Mouse (Mus musculus): ENCODE results near the gene Dtx3.
A peak's percentile ranks its signal among the peaks of the same experiment; 100 is the strongest.

Gene Dtx3

DNA sequence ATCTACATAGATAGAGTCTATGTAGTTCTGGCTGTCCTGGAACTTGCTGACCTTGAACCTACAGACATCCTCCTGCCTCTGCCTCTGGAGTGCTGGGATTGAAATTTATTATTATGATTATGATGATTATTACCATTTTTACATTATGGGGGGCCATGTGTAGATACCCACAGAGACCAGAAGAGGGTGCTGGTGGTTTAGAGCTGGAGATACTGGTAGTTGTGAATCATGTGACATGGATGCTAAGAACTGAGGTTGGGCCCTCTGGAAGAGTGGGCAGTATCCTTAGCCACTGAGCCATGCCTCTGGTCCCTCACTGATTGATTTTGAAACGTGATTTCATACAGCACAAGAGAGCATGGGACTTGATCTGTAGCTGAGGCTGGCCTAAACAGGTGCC lies 9.1 kb downstream of the Dtx3 start:
- no peak for DNase-seq (ENCODE audit: low spot score in 2 of 2)

DNA sequence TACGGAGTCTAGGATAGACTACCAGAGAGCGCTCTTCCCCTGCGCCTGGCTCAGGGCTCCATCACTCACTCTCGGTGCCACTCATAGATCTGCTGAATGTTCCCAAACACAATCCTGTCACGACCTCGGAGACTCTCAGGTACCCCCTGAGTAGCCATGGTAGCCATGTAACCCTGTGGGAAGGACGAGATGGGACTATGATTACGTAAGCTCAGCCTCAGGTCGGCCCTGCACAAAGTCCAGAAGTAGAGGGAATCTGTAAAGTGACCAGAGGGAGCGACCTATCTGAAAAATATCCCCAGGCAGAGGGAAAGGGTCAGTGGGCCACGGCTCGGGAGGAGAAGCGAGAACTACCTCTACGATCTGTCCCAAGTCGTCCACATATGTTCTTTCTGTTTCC lies 10.0 kb downstream of the Dtx3 start:
- DNase-seq (ENCODE audit: low spot score in 2 of 2), result no peak

DNA sequence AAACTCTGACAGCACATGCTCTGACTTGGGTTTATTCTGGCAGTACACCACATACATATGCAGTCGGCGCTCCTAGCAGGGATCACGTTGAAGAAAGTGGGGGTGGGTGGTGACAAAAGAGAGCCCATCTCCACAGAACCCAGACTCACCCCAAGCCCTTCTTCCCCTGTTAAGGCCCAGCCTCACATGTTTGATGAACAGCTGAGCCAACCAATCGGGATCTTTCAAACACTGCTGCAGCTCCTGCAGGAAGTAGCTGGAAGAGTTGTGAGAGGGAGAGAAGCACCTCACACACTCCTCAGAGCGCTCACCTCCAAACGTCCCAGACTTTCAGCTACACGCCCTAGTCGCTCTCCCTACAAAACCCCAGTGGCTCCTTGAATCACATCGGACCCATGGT lies 10.4 kb downstream of the Dtx3 start:
- no peak for DNase-seq (ENCODE audit: low spot score in 2 of 2)

DNA sequence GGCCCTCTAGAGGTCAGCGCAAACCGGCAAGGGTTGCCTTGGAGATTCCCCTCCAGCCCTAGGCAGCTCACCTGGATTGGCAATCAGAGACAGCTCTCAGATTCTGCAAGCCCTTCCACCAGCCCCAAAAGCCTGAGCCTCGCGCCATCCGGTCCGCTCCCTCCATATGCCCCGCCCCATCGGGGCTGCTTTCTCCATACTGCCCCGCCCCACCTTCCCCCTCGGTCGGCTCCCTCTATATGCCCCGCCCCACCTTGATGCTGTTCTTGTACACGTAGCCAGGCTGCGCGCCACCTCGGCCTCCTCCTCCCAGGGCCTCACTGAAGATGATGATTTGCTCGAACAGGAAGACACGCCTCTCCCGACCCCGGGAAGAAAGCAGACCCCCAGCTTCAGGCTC lies 11.8 kb downstream of the Dtx3 start:
- DNase-seq (ENCODE audit: low spot score in 2 of 2), result no peak

DNA sequence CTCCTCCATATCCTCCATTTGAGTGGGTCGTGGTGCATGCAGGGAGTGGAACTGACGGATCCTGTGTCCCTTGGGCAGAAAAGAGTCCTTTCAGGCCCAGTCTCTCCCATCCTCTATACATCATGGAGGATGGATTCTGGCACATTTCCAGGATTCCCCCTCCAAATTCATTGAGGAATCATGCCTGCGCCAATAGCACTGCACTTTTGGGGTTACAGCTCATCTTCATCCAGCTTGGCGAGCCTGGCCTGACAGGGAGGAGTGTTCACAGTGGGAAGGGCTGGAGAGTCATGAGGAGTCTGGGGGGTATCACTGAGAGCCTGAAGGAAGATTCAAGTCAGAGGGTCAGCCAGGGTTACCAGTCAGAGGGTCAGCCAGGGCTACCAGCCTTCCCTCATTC lies 12.9 kb downstream of the Dtx3 start:
- DNase-seq (ENCODE audit: low spot score in 2 of 2), result no peak

DNA sequence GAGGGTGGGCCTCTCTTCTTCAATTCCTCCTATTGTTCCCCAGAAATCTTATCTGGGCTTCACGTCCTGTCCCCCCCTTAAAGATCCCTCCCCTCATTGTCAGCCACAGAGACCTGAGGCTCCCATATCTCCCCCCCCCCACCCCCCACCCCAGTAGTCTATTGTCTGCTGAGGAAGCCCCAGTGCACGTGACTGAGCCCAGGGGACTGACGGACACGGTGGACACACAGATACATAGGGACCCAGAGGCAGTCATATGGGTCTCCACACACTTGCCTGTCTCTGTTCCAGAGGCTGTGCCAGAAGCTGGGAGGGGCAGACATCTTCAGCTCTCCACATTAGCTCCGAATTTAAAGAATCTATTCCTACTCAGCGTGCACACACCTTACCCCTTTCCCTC lies 14.0 kb downstream of the Dtx3 start:
- DNase-seq (ENCODE audit: low spot score in 2 of 2), result no peak

DNA sequence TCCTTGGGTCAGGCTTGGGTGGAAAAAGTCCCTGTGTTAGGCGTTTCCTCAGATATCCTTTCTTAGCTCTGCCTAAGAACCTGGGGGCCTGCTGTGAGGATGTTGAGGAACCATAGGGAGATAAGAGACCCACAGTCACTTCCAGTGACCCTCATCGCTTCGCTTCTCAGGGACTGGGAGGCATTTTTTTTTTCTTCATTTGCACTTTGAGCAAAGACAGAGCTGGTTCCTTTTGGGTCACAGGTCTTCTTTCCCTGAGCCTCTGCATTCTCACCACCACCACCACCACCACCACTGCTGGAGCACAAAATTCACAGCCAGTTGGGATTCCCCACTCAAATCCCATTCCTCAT lies 14.9 kb downstream of the Dtx3 start:
- DNase-seq (ENCODE audit: low spot score in 2 of 2), result no peak

DNA sequence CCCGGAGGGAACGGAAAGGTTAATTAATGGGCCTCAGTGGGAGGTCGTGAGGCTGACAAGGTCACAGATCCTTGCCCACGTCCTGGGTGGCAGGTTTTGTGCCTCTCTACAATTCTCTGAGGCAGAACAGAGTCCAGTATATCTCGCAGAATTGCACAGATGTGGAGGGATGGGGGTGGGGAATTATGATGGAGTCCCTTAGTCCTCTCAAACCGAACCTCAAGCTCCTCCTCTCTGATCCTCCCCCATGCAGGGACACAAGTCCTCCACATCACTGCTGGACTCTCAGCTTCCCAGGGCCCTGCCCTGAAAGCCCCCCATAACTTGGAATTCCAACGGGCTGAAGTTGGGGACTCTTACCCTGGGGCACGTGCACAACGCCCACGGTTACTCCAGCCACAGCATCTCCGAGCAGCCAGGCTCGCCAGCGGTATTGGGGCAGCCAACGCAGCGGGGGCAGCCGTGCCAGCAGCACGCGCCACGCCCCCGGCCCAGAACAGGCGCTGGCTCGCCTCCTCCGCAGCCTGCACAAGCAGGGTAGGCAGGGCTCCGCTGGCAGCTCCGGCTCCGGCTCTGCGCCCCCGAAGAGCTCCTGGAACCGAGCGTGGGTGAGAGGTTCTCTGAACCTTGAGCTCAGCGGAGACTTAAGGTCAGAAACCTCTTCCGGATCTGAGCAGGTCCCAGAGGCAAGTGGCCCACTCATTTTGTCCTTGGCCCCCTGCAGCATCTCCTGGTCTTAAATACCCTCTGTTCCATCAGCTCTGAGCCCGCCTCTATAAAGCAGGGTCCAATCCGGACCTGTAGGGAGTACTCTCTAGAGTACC lies 15.4 kb downstream of the Dtx3 start, which contains the start of gene Slc26a10:
TSS of gene Slc26a10 (minus strand) at position 775 of the 824 bp plus-strand sequence.
- no peak for DNase-seq (ENCODE audit: low spot score in 2 of 2)

DNA sequence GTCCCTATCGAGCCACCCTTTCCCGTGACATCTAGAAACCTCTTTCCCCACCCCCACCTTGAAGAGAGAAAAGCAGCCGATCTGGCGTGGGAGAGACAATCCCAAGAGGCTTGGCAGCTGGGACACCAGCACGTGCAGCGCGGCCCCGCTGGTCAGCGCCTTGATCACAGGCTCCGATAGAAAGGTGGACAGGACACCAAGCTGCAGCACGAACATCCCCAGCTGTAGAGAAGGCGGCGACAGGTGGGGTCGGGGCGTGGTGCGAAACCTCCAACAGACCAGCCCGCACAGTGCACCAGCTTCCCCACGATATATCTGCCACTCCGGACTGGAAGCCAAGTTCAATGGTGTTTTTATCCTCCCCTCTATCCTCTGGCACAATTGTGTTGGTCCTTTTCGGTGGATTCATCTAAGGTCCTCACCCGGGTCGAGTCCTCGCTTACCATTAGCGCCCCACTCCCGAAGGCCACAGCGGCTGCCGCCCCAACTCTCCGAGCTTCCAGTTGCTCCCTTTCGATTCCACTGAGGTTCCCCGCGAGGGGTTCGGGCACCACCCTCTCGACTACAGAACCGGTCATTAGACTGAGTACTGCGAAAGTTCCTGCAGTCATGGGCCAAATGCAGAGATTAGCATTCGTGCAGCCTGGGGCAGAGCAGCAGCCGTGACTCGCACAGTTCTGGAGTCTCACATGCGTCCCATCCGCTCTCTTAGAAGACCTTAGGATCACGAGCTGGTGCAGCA lies 17.1 kb downstream of the Dtx3 start:
- DNase-seq (ENCODE audit: low spot score in 2 of 2), result no peak

DNA sequence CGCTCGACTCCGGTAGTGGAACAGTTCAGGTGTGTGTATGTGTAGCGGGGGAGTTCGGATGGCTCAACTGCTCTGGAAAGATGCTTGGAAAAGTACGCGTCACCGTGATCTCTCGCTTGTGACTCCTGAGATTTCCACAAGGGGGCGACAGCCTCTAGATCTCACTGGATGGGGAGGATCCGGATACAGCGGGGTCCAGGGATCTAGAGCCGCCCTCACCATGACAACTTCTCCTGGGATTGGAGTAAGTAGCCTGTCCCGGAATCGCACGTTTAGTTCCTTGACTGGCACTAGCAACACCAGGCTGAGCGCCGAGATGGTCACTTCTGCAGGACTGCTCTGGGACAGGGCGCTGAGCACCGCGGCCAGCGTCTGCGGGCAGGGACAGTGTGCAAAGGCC lies 17.8 kb downstream of the Dtx3 start:
- peak in 1 of 2 experiments; percentile 50 for DNase-seq (ENCODE audit: low spot score in 2 of 2)

DNA sequence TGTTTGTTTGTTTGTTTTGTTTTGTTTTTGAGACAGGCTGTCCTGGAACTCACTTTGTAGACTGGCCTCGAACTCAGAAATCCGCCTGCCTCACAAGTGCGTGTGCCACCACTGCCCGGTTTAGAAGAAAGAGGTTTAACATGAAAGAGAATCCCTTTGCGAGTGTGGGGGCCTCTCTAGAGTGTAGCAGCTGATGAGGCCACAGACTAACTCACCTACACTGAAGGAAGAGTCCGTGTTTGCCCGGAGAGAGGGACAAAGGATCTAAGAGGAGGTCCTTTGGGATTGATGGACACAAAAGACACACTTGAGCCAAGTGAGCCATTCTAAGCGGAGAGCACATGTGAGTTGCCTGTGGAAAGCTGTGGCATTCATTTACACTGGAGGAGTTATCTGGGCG lies 18.3 kb downstream of the Dtx3 start:
- no peak for DNase-seq (ENCODE audit: low spot score in 2 of 2)

DNA sequence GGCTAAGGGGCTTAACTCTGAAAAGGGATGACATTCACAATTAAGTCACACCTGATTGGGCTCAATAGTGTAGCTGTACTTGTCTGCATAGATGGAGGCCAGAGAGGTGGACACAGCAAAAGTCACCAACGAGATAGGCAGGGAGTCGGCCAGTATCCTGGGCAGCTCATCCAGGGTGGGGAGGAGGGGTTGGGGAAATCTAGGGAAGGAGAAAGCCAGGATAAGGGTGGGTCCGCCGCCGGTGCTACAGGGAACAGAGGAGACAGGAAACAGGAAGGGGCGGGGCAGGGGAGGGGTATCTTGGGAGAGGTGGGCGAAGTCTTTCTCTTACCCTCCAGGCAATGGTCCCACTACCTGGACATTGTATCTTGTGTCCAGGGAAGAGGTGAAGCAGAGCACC lies 18.8 kb downstream of the Dtx3 start:
- no peak for DNase-seq (ENCODE audit: low spot score in 2 of 2)

DNA sequence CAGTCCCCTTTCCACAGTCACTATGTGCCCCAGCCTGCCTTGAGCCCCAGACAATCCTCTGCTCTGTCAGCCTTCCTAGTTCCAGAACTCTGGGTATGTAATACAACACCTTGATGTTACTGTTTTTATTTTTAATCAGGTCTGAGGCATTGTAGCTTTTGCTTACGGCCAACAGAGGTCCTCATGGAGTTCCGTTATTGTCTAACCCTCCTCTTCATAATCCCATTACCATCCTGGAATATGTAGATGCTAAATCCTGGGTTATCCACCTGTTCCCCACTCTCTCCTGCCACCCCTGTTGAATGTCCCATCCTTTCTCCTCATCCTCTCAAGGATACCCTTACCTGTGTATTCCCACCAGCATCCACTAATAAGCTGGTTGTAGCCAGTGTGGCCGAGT lies 19.3 kb downstream of the Dtx3 start:
- no peak for DNase-seq (ENCODE audit: low spot score in 2 of 2)

DNA sequence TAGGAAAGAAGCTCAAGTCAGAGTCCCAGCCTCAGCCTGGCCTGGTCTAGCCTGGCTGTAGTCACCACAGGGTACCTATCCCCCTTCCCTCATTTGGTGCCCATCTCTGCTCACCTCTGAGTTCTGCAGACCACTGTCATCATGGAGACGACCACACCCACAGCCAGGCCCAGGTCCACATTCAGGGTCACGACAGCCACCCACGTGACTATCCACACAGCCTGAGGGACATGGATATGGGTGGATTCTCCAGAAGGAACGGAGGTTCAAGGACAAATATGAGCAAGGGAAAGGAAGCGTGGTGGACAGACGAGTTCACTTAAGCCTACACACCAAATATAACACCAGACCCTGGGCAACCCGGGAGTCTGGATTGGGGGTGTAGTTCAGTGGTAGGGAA lies 21.4 kb downstream of the Dtx3 start:
- DNase-seq (ENCODE audit: low spot score in 2 of 2), result no peak

DNA sequence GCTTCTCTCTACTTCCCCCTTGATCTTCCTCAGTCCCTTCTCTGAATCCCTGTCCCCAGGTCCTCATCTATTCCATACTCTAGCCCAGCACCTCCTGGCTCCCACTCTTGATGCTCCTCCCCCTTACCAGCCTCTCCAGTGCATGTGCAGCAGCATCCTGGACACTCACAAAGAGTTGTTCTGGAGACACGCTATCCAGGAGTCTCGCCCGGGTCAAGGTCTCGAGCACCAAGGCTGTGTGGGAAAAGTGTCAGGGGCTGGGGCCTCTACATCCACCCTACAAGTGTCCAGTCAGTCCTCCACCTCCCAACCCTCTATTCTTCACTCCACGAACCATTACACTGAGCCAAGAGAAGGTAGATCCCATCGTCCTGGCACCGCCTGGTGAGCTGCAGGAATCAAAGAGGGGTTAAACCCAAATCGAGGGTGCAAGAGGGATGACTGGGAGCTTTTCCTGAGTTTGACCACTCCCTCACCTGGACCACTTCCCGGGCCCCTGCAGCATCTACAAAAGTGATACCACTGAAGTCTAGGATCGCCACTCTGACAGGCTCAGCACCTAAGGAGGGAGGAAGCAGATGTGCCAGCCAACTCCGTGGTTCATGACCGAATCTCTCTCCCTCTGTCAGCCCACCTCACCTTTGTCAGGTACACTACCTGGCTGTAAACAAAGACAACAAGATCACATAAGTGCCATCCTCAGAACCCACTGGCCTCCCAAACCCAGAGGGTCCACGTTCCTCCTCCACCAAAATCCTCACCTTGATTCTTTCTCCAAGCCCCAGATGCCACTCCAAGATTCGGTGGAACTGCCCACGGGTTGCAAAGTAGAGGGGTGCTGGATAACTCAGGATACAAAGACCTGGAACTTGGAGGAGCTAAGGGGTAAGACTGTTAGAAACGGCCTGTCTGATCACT lies 22.1 kb downstream of the Dtx3 start:
- no peak for DNase-seq (ENCODE audit: low spot score in 2 of 2)

DNA sequence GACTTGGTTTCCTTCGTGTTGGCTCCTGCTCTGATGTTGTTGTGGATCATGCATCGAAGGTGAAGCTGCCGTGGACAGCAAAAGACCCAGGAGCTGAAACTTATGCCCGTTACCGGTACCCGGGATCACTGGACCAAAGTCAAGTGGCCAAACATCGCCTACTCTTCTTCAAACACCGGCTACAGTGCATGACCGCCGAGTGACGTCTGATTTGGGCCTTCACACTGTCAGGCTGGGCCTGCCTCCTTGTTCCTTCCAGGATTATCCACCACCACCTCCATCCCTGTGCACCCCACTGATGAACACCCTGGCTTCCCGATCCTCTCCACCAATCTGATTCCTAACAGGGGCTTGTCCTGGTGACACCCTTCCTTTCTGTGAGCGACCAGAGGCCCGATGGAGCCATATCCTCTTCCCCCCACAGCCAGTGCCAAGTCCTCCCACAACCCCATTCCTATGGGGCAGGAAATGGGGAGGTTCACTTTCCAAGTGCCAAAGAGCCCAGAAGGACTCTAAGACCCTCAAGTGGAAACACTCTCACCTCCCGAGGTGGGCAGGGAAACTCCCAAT lies 23.8 kb downstream of the Dtx3 start:
- peak in 1 of 2 experiments; percentile 6 for DNase-seq (ENCODE audit: low spot score in 2 of 2)

DNA sequence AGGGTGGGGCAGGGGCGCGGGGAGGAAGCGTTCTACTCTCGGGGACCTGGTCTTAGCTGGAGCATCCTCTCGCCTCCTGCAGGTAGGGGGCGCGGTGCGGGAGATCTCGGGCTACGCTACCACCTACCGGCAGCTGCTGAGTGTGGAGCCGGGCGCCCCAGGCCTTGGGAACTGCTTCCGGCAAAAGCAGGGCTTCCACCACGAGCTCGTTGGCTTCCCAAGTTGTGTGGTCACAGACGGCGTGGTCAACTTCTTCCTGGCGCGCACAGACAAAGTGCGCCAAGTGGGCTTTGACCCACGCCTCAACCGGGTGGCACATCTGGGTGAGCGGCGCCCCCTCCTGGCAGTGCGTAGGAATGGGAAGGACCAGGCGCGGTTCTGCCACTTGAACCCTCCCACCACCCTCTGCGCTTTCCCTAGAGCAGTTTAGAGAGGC lies 24.7 kb downstream of the Dtx3 start:
- DNase-seq (ENCODE audit: low spot score in 2 of 2), result peak; percentile 65 to 79

DNA sequence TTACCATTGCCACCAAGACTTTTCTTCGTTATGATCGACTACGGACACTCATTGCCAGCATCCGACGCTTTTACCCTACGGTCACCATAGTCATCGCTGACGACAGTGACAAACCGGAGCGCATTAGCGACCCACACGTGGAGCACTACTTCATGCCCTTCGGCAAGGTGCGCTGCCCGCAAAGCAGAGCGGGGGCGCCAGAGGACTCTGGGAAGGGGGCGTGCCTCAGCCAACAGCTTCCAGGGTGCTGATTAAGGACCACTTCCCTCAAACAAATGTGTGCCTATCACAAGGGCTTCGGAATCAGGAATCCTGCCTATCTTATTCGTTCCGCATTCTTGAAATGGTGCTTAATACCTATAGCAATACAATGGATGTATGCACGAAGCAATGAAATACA lies 25.5 kb downstream of the Dtx3 start:
- DNase-seq (ENCODE audit: low spot score in 2 of 2), result peak in 1 of 2 experiments; percentile 19

DNA sequence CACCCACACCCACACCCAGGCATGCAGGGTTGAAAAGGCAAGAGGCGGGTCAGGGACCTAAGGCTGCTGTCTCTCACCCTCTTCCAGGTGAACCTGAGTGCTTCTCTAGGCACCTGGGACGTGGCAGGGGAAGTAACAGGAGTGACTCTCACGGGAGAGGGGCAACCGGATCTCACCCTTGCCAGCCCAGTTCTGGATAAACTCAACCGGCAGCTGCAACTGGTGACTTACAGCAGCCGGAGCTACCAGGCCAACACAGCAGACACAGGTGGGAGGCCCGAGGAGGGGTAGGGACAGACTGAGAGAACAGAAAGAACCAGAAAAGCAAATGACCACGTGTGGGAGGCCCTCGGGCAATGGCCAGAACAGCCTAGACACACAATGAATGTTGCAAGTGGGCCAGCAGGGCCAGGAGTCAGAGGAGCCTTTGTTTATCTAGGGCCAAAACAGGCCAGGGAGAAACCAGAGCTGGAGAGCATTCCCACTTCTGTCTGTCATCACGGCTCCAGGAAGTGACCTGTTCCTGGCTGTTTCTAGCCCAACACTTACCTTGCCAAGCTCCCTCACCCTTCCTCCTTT lies 27.8 kb downstream of the Dtx3 start:
- peak in 1 of 2 experiments; percentile 6 for DNase-seq (ENCODE audit: low spot score in 2 of 2)

DNA sequence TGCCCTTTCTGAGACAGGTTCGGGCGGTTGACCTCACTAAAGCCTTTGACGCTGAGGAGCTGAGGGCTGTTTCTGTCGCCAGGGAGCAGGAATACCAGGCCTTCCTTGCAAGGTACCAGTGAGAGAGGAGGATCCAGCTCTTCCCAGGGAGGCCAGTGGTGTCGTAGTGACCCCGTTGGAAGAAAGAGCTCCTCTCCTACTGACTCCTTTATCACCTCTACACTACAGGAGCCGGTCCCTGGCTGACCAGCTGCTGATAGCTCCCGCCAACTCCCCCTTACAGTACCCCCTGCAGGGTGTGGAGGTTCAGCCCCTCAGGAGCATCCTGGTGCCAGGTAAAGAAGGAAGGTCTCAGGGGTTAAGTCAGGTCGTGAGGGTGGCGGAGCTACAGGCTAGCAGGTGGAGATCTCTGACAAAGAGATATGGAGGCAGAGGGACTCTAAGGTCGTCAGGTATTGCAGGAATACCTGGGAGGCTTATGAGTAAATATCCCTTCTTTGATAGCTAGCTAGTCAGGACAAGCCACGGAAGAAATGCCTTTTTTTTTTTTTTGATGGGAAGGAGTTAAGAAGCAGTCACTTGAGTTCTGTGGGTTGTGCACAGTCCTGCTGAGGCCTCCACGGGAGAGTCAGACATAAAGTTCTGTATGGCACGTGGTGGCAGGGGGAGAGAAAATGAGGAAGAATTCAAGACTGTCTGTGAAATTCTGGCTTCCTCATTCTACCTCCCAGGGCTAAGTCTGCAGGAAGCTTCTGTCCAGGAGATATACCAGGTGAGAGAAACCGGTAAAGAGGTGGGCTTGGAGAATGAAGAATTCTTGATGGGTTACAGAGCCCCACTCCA lies 28.5 kb downstream of the Dtx3 start:
- DNase-seq (ENCODE audit: low spot score in 2 of 2), result peak in 1 of 2 experiments; percentile 6

DNA sequence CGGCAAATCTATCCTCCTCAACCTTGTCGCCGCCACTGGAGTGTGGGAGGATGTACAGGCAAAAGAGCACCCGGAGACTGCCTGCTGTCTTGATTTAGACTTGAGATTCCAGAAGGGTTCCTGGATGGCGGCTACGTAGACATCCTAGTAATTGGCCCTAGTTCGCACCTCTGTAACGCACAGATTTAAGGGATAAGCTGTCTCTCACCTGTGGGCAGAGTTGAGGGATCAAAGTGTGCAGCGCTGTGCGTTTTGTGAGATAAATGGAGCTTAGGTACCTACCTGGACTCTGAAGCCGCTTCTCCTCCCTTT lies 29.2 kb downstream of the Dtx3 start:
- peak in 1 of 2 experiments; percentile 5 for DNase-seq (ENCODE audit: low spot score in 2 of 2)
